Mouse (Mus musculus) G1E (cell line): ENCODE measurements at regions not wholly inside any gene's neighbourhood (a gene's known extent, or its start where the extent isn't known, plus 50 kb on each side); places are given as distances from the start of the nearest gene placed in this dataset.

Experiments used
- CTCF ChIP-seq: IDR thresholded peaks from 2 replicates; pipeline ENCODE4 v1.5.1; 2012; ENCODE audit warnings: low read depth, low read length, inconsistent platforms, mixed read lengths
- GATA1 ChIP-seq: IDR thresholded peaks from 2 replicates; pipeline ENCODE4 v1.6.1; 2012; ENCODE audit warnings: borderline replicate concordance, low read length, inconsistent platforms, mixed read lengths
- POLR2AphosphoS5 ChIP-seq: IDR thresholded peaks from 2 replicates; pipeline ENCODE4 v1.6.1; 2012; ENCODE audit warnings: low read depth, low read length, inconsistent platforms; ENCODE audit not compliant: insufficient replicate concordance
- TAL1 ChIP-seq: conservative IDR thresholded peaks from 2 replicates; pipeline ENCODE4 v1.6.1; 2012; ENCODE audit warnings: low read depth, low read length, inconsistent platforms, mixed read lengths

DNA sequence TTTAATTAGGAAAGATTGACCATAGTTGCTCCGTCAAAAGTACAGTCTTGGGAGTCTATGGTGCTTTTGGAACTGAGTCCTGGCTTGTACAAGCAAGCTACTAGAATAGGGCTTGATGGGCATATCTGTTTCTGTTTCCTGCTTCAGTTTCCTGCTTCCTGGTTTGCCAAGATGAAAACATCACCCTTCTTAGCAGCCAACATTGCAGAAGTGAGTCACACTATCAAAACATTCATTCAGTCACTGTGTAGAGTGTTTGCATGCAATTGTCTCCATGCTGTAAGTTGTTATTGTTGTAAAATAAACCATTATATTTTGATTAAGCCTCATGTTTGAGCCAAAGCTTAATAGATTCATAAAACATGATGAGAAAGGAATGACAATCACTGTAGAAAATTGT lies 149.3 kb upstream of the Neil3 start:
- TF ChIP-seq CTCF (no peak), GATA1 (no peak), TAL1 (no peak), POLR2AphosphoS5 (no peak)
